Mouse (Mus musculus): ENCODE results near the gene Zyg11b.

The Zyg11b gene

GRCm38 (mm10) chr4:108318649-108319615 is 18.0 kb upstream of the Zyg11b start:
- no peak for DNase-seq (ENCODE audit: low spot score)

GRCm38 (mm10) chr4:108317656-108318605 is 17.0 kb upstream of the Zyg11b start:
- no peak for DNase-seq (ENCODE audit: low spot score)

GRCm38 (mm10) chr4:108314041-108314440 is 13.1 kb upstream of the Zyg11b start:
- no peak for DNase-seq (ENCODE audit: low spot score)

GRCm38 (mm10) chr4:108310706-108311105 is 9.8 kb upstream of the Zyg11b start:
- DNase-seq (ENCODE audit: low spot score): no peak

GRCm38 (mm10) chr4:108302296-108302890 is 1.5 kb upstream of the Zyg11b start:
- no peak for DNase-seq (ENCODE audit: low spot score)

GRCm38 (mm10) chr4:108300266-108300665 is 630 bp downstream of the Zyg11b start:
- no peak for DNase-seq (ENCODE audit: low spot score)

- no peak for DNase-seq (ENCODE audit: low spot score)
Measured at GRCm38 (mm10) chr4:108276973-108277372, 23.9 kb downstream of the Zyg11b start.

- DNase-seq (ENCODE audit: low spot score): no peak
Measured at GRCm38 (mm10) chr4:108272286-108272685, 28.6 kb downstream of the Zyg11b start.

- no peak for DNase-seq (ENCODE audit: low spot score)
Measured at GRCm38 (mm10) chr4:108265774-108266173, 35.1 kb downstream of the Zyg11b start.

GRCm38 (mm10) chr4:108253317-108253716 is 47.6 kb downstream of the Zyg11b start:
- no peak for DNase-seq (ENCODE audit: low spot score)

GRCm38 (mm10) chr4:108250501-108250900 is 50.4 kb downstream of the Zyg11b start:
- DNase-seq (ENCODE audit: low spot score): no peak

GRCm38 (mm10) chr4:108249314-108249713 is 51.6 kb downstream of the Zyg11b start:
- no peak for DNase-seq (ENCODE audit: low spot score)

- DNase-seq (ENCODE audit: low spot score): no peak
Measured at GRCm38 (mm10) chr4:108233654-108234053, 67.2 kb downstream of the Zyg11b start.

- DNase-seq (ENCODE audit: low spot score): no peak
Measured at GRCm38 (mm10) chr4:108225341-108225872, 75.5 kb downstream of the Zyg11b start.

GRCm38 (mm10) chr4:108222507-108222906 is 78.4 kb downstream of the Zyg11b start:
- no peak for DNase-seq (ENCODE audit: low spot score)

- DNase-seq (ENCODE audit: low spot score): no peak
Measured at GRCm38 (mm10) chr4:108219019-108219418, 81.9 kb downstream of the Zyg11b start.

GRCm38 (mm10) chr4:108217332-108218179 is 83.3 kb downstream of the Zyg11b start, which contains the start of gene Zyg11a:
TSS of gene Zyg11a (minus strand) at chr4:108218048.
- no peak for DNase-seq (ENCODE audit: low spot score)

GRCm38 (mm10) chr4:108213023-108213422 is 87.9 kb downstream of the Zyg11b start:
- no peak for DNase-seq (ENCODE audit: low spot score)

- no peak for DNase-seq (ENCODE audit: low spot score)
Measured at GRCm38 (mm10) chr4:108204629-108205028, 96.3 kb downstream of the Zyg11b start.

GRCm38 (mm10) chr4:108199236-108199635 is 101.7 kb downstream of the Zyg11b start:
- DNase-seq (ENCODE audit: low spot score): no peak
